Mouse (Mus musculus) CD4-positive, CD25-positive, alpha-beta regulatory T cell (primary cell): ENCODE results near the gene Bcat2. TPM values are rescaled to one million over a fixed set of nuclear protein-coding genes. Genes with fewer than 3 reads are reported as not detected.

ENCODE experiments used
- polyA plus RNA-seq: library from polyadenylated mRNA; unstranded; fragments of 100-300 nt; shearing (Covaris generic); gene quantifications from one replicate; pipeline ENCODE4 v1.2.1, GENCODE M21; 2017

The Bcat2 gene
- 86.0 TPM for polyA plus RNA-seq

GRCm38 (mm10) chr7:45570103-45570741 is at the start of gene Bcat2:
TSS of gene Bcat2 (plus strand) at chr7:45570153.

DNA sequence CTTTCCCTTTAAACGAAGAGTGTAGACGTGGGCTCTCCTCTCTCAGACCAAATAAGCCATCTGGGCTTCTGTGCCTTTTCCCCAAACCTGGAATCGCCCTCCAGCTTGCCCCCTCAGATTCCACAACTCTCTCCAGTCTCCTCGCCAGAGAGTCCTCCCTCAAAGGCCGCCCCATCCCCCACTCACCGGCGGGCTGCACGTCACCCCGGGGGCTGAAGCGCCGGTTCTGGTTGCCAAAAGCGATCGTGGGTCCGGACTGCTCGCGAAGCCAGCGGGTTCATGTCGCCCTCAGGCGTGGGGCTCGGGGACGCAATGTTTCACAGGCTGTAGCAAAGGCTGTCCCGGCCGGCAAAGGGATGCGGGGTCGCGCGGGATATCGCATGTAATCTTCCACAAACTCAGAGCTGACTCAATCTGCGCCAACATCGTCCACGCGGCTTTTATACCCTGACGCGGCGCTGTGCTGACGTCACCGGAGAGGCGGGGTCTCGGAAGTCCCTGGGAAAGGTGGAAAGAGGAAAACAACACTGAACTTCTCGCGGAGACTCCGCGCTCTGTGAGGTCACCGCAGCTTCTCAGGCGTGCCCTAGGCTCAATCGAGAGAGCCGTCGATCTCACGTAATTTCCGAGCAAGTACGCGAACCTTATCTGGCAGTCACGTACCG is 44.0 kb upstream of the Bcat2 start, which contains the start of the genes Ppp1r15a and Plekha4:
TSS of gene Ppp1r15a (minus strand) at position 460 of the 665 bp plus-strand sequence.
TSS of gene Plekha4 (plus strand) at position 522 of the 665 bp plus-strand sequence.

DNA sequence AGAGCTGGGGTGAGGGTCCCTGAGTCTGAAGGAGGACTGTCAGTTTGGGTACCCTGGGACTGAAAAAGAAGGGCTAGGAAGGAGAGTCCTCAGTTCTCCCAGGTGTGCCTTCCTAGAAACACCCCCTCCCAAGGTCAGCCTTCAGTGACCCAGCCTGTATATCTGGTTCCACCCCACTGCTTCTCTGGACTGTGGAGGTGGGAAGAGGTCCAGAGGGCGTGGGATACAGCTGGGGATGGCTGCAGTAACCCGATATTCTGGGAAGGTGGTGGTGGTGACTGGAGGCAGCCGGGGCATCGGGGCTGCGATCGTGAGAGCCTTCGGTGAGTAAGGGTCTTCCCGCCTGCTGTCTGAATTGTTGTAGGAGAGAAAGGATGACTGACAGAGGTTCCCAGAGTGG is 15.2 kb upstream of the Bcat2 start, which contains the start of gene Hsd17b14:
TSS of gene Hsd17b14 (plus strand) at position 150 of the 400 bp plus-strand sequence.

GRCm38 (mm10) chr7:45617042-45617695 is 47.2 kb downstream of the Bcat2 start, which contains the start of gene Fut1:
TSS of gene Fut1 (plus strand) at chr7:45617289.

DNA sequence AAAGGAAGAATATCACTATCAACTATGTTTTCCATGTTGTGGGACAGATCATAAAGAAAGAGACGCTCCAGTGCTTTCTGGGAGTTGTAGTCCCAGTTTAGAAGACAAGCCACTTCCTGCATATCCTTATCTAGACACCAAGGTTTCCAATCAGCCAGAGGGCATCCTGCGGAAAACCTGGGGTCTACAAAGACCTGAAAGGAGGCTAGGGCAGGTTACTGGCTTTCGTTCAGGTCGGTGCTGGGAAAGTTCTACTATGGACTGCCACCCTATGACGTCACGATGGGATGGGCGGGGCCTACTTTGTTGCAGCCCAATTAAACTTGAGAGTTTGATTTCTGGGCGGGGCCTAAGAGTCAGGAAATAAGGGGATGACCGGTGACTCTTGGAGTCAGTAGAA is 51.5 kb downstream of the Bcat2 start, which contains the start of gene Izumo1:
TSS of gene Izumo1 (plus strand) at position 369 of the 400 bp plus-strand sequence.

GRCm38 (mm10) chr7:45627261-45627660 is 57.3 kb downstream of the Bcat2 start, which contains the start of gene Rasip1:
TSS of gene Rasip1 (plus strand) at chr7:45627488.

Other genes with a start within 250 kb of the Bcat2 start
- gene Trpm4, start 236.4 kb upstream of the Bcat2 start, polyA plus RNA-seq = 15.0 TPM
- not detected for gene Hrc, start 234.9 kb upstream of the Bcat2 start, polyA plus RNA-seq
- gene Ppfia3, start 203.1 kb upstream of the Bcat2 start, polyA plus RNA-seq = 0.30 TPM
- not detected for gene Lin7b, start 199.6 kb upstream of the Bcat2 start, polyA plus RNA-seq
- 231 TPM for gene Snrnp70, start 174.4 kb upstream of the Bcat2 start, polyA plus RNA-seq
- not detected for gene Kcna7, start 164.5 kb upstream of the Bcat2 start, polyA plus RNA-seq
- 0.54 TPM for gene Ntf5, start 156.5 kb upstream of the Bcat2 start, polyA plus RNA-seq
- gene Lhb, start 149.3 kb upstream of the Bcat2 start, polyA plus RNA-seq = not detected
- 13.9 TPM for gene Gys1, start 135.3 kb upstream of the Bcat2 start, polyA plus RNA-seq
- gene Ruvbl2, start 132.1 kb upstream of the Bcat2 start, polyA plus RNA-seq = 74.6 TPM
- gene Ftl1, start 110.3 kb upstream of the Bcat2 start, polyA plus RNA-seq = 2,110 TPM
- 289 TPM for gene Bax, start 103.3 kb upstream of the Bcat2 start, polyA plus RNA-seq
- gene Tulp2, start 88.3 kb upstream of the Bcat2 start, polyA plus RNA-seq = 2.7 TPM
- gene Gm45808, start 83.3 kb upstream of the Bcat2 start, polyA plus RNA-seq = 0.35 TPM
- 0.89 TPM for gene Dhdh, start 81.3 kb upstream of the Bcat2 start, polyA plus RNA-seq
- gene Nucb1, start 59.7 kb upstream of the Bcat2 start, polyA plus RNA-seq = 226 TPM
- gene Ppp1r15a, start 43.9 kb upstream of the Bcat2 start, polyA plus RNA-seq = 99.4 TPM
- 0.78 TPM for gene Plekha4, start 43.8 kb upstream of the Bcat2 start, polyA plus RNA-seq
- 1.1 TPM for gene Hsd17b14, start 15.3 kb upstream of the Bcat2 start, polyA plus RNA-seq
- gene Fgf21, start 45.3 kb downstream of the Bcat2 start, polyA plus RNA-seq = not detected
- gene Fut1, start 47.1 kb downstream of the Bcat2 start, polyA plus RNA-seq = not detected
- 0.14 TPM for gene Izumo1, start 51.7 kb downstream of the Bcat2 start, polyA plus RNA-seq
- 6.5 TPM for gene Rasip1, start 57.3 kb downstream of the Bcat2 start, polyA plus RNA-seq
- 1.7 TPM for gene Mamstr, start 69.8 kb downstream of the Bcat2 start, polyA plus RNA-seq
- 0.12 TPM for gene Fut2, start 96.2 kb downstream of the Bcat2 start, polyA plus RNA-seq
- gene Ntn5, start 113.9 kb downstream of the Bcat2 start, polyA plus RNA-seq = 0.32 TPM
- 0.35 TPM for gene Sec1, start 124.2 kb downstream of the Bcat2 start, polyA plus RNA-seq
- gene Car11, start 129.7 kb downstream of the Bcat2 start, polyA plus RNA-seq = 8.4 TPM
- gene Dbp, start 134.9 kb downstream of the Bcat2 start, polyA plus RNA-seq = 53.0 TPM
- 1,454 TPM for gene Rpl18, start 145.3 kb downstream of the Bcat2 start, polyA plus RNA-seq
- gene Sphk2, start 147.8 kb downstream of the Bcat2 start, polyA plus RNA-seq = 36.3 TPM
- gene Fam83e, start 151.1 kb downstream of the Bcat2 start, polyA plus RNA-seq = 0.43 TPM
- gene Spaca4, start 155.7 kb downstream of the Bcat2 start, polyA plus RNA-seq = not detected
- gene Lmtk3, start 213.6 kb downstream of the Bcat2 start, polyA plus RNA-seq = 0.04 TPM
- gene Sult2b1, start 214.5 kb downstream of the Bcat2 start, polyA plus RNA-seq = 3.0 TPM
- 87.9 TPM for gene Cyth2, start 244.4 kb downstream of the Bcat2 start, polyA plus RNA-seq